Mouse (Mus musculus): ENCODE data around the gene Dlg5.

- TF ChIP-seq CTCF (IDR thresholded peaks at IDR 0.05; ENCODE audit: low read depth) (no peak), EP300 (IDR thresholded peaks at IDR 0.05; ENCODE audit: low read depth) (no peak)
Observed at GRCm38 (mm10) chr14:24196947-24197346, 48.8 kb downstream of the Dlg5 start.
